Mouse (Mus musculus) liver, embryonic 15.5 days (tissue): Measurements from ENCODE around the gene Atp13a2. TPM values are rescaled to one million over a fixed set of nuclear protein-coding genes. Genes with fewer than 3 reads are reported as not detected.

Experiments used
- ATAC-seq: fragments of 200-750 bp; cut with Nextera tagmentation; 2 replicates; pipeline ENCODE4 v1.8.0; 2017; ENCODE audit warnings: moderate number of reproducible peaks, mild to moderate bottlenecking, moderate library complexity; ENCODE audit not compliant: insufficient read depth
- H3K27ac ChIP-seq: fragments of 300-500 bp; sonication (generic); replicated peaks from 2 replicates; pipeline ENCODE4 v1.5.1; 2015; ENCODE audit warnings: mild to moderate bottlenecking, inconsistent platforms
- H3K27me3 ChIP-seq: fragments of 300-500 bp; sonication (generic); 2 replicates; pipeline ENCODE4 v1.6.1; 2015; ENCODE audit warnings: mild to moderate bottlenecking, inconsistent platforms
- H3K36me3 ChIP-seq: fragments of 300-500 bp; sonication (generic); replicated peaks from 2 replicates; pipeline ENCODE4 v1.6.1; 2015; ENCODE audit warnings: moderate library complexity, mild to moderate bottlenecking, inconsistent platforms
- H3K4me1 ChIP-seq: fragments of 300-500 bp; sonication (generic); replicated peaks from 2 replicates; pipeline ENCODE4 v1.6.1; 2015; ENCODE audit warnings: inconsistent platforms
- H3K4me2 ChIP-seq: fragments of 300-500 bp; sonication (generic); 2 replicates; pipeline ENCODE4 v1.6.1; 2015; ENCODE audit warnings: moderate library complexity, mild to moderate bottlenecking, inconsistent platforms
- H3K4me3 ChIP-seq: fragments of 300-500 bp; sonication (generic); replicated peaks from 2 replicates; pipeline ENCODE4 v1.5.1; 2015; ENCODE audit warnings: mild to moderate bottlenecking, inconsistent platforms
- H3K9ac ChIP-seq: fragments of 300-500 bp; sonication (generic); 2 replicates; pipeline ENCODE4 v1.6.1; 2015; ENCODE audit warnings: moderate library complexity, mild to moderate bottlenecking, inconsistent platforms
- H3K9me3 ChIP-seq: fragments of 300-500 bp; sonication (generic); replicated peaks from 2 replicates; pipeline ENCODE4 v1.6.1; 2016; ENCODE audit warnings: inconsistent platforms
- WGBS: fragments of 180-500 bp; shearing (Covaris S2); methylation state at CpG from one replicate; pipeline ENCODE4 v1.1.7; 2015; ENCODE audit warnings: mixed read lengths; ENCODE audit not compliant: insufficient replicate concordance; 5-methylcytosine and 5-hydroxymethylcytosine counted together
- polyA plus RNA-seq: library from polyadenylated mRNA; unstranded; fragments of >200 nt; fragmentation: Nextera tagmentation; extraction: Ambion mirVana; gene quantifications from 2 replicates; pipeline ENCODE4 v1.2.1, GENCODE M21; 2015

The Atp13a2 gene
- polyA plus RNA-seq, 1 experiment from 2014 or later, result 17.4 TPM

- Histone ChIP-seq H3K36me3 (no peaks in the 10 kb centered on the region), H3K27ac (no peak overlapping the region), H3K9me3 (no peaks in the 10 kb centered on the region), H3K9ac (no peak overlapping the region), H3K4me3 (no peak overlapping the region), H3K4me2 (no peak overlapping the region), H3K4me1 (no peaks in the 10 kb centered on the region; the same call in 1 of the 2 replicates), H3K27me3 (peaks cover 21% of the 10 kb centered on the region)
- WGBS, result 59% methylated on average over 9 of the region's 9 CpGs
- ATAC-seq, result no peak
These were observed 29.6 kb downstream of the Atp13a2 start for GRCm38 (mm10) chr4:141016311-141016710.

- H3K4me3 ChIP-seq, result no peak overlapping the region
- H3K27ac ChIP-seq, result no peak overlapping the region
- H3K9ac ChIP-seq, result no peak overlapping the region
- no peaks in the 10 kb centered on the region; the same call in 1 of the 2 replicates for H3K4me1 ChIP-seq
- no peaks in the 10 kb centered on the region for H3K9me3 ChIP-seq
- WGBS, result 82% methylated on average over 29 of the region's 29 CpGs
- H3K36me3 ChIP-seq, result no peaks in the 10 kb centered on the region
- no peak for ATAC-seq
- H3K27me3 ChIP-seq, result peaks cover 5% of the 10 kb centered on the region; the same call in 1 of the 2 replicates
- H3K4me2 ChIP-seq, result no peak overlapping the region
These were observed 31.2 kb downstream of the Atp13a2 start for GRCm38 (mm10) chr4:141017657-141018436.

- Histone ChIP-seq H3K4me3 (no peak overlapping the region), H3K4me1 (no peaks in the 10 kb centered on the region; the same call in 1 of the 2 replicates), H3K27me3 (no peaks in the 10 kb centered on the region), H3K27ac (no peak overlapping the region), H3K9ac (no peak overlapping the region), H3K36me3 (no peaks in the 10 kb centered on the region), H3K4me2 (no peak overlapping the region), H3K9me3 (no peaks in the 10 kb centered on the region)
- no peak for ATAC-seq
- 82% methylated on average over 17 of the region's 17 CpGs for WGBS
These were observed 33.5 kb downstream of the Atp13a2 start for GRCm38 (mm10) chr4:141020220-141020619.

GRCm38 (mm10) chr4:141020811-141021613 lies 34.3 kb downstream of the Atp13a2 start:
- H3K4me1 ChIP-seq, result no peaks in the 10 kb centered on the region
- no peaks in the 10 kb centered on the region for H3K27me3 ChIP-seq
- no peak overlapping the region for H3K27ac ChIP-seq
- no peak overlapping the region for H3K4me2 ChIP-seq
- no peak overlapping the region for H3K9ac ChIP-seq
- WGBS, result 61% methylated on average over 14 of the region's 14 CpGs
- H3K9me3 ChIP-seq, result no peaks in the 10 kb centered on the region
- H3K4me3 ChIP-seq, result no peak overlapping the region
- no peaks in the 10 kb centered on the region for H3K36me3 ChIP-seq
- no peak for ATAC-seq

- 74% methylated on average over 11 of the region's 11 CpGs for WGBS
- no peak overlapping the region for H3K4me3 ChIP-seq
- no peaks in the 10 kb centered on the region for H3K9me3 ChIP-seq
- no peak overlapping the region for H3K9ac ChIP-seq
- H3K27me3 ChIP-seq, result no peaks in the 10 kb centered on the region
- H3K4me2 ChIP-seq, result no peak overlapping the region
- no peaks in the 10 kb centered on the region for H3K36me3 ChIP-seq
- ATAC-seq, result no peak
- no peak overlapping the region for H3K27ac ChIP-seq
- no peaks in the 10 kb centered on the region for H3K4me1 ChIP-seq
These were observed 34.9 kb downstream of the Atp13a2 start for GRCm38 (mm10) chr4:141021614-141021929.

GRCm38 (mm10) chr4:141024052-141024451 lies 37.4 kb downstream of the Atp13a2 start:
- no peaks in the 10 kb centered on the region for H3K9me3 ChIP-seq
- ATAC-seq, result no peak
- H3K4me1 ChIP-seq, result no peaks in the 10 kb centered on the region
- no peaks in the 10 kb centered on the region for H3K27me3 ChIP-seq
- 55% methylated on average over 9 of the region's 9 CpGs for WGBS
- H3K36me3 ChIP-seq, result no peaks in the 10 kb centered on the region
- no peak overlapping the region for H3K9ac ChIP-seq
- H3K4me2 ChIP-seq, result no peak overlapping the region
- H3K27ac ChIP-seq, result no peak overlapping the region
- no peak overlapping the region for H3K4me3 ChIP-seq

GRCm38 (mm10) chr4:141024992-141025391 lies 38.3 kb downstream of the Atp13a2 start:
- Histone ChIP-seq H3K4me2 (no peak overlapping the region; the same call in 1 of the 2 replicates), H3K9me3 (no peaks in the 10 kb centered on the region), H3K27me3 (no peaks in the 10 kb centered on the region), H3K9ac (no peak overlapping the region), H3K4me3 (no peak overlapping the region), H3K27ac (no peak overlapping the region), H3K4me1 (no peaks in the 10 kb centered on the region), H3K36me3 (no peaks in the 10 kb centered on the region)
- ATAC-seq, result no peak
- WGBS, result 72% methylated on average over 27 of the region's 27 CpGs

GRCm38 (mm10) chr4:141030541-141031206 lies 44.0 kb downstream of the Atp13a2 start:
- Histone ChIP-seq H3K27ac (no peak overlapping the region), H3K27me3 (no peaks in the 10 kb centered on the region), H3K9ac (no peak overlapping the region), H3K4me1 (peaks cover 22% of the 10 kb centered on the region; the same call in 1 of the 2 replicates), H3K4me3 (no peak overlapping the region), H3K9me3 (no peaks in the 10 kb centered on the region), H3K4me2 (no peak overlapping the region), H3K36me3 (no peaks in the 10 kb centered on the region)
- 78% methylated on average over 18 of the region's 18 CpGs for WGBS
- ATAC-seq, result no peak

- Histone ChIP-seq H3K4me2 (no peak overlapping the region), H3K4me1 (peaks cover 22% of the 10 kb centered on the region; the same call in 1 of the 2 replicates), H3K4me3 (no peak overlapping the region), H3K36me3 (no peaks in the 10 kb centered on the region), H3K9ac (no peak overlapping the region), H3K27ac (no peak overlapping the region), H3K27me3 (no peaks in the 10 kb centered on the region), H3K9me3 (no peaks in the 10 kb centered on the region)
- ATAC-seq, result no peak
- WGBS, result 5% methylated on average over 6 of the region's 6 CpGs
These were observed 45.1 kb downstream of the Atp13a2 start for GRCm38 (mm10) chr4:141031733-141032132.

- Histone ChIP-seq H3K36me3 (no peaks in the 10 kb centered on the region), H3K27me3 (no peaks in the 10 kb centered on the region), H3K9me3 (no peaks in the 10 kb centered on the region), H3K4me2 (no peak overlapping the region), H3K4me1 (peaks cover 22% of the 10 kb centered on the region; the same call in 1 of the 2 replicates), H3K27ac (no peak overlapping the region), H3K9ac (no peak overlapping the region), H3K4me3 (no peak overlapping the region)
- ATAC-seq, result no peak
- WGBS, result 72% methylated on average over 27 of the region's 27 CpGs
These were observed 47.2 kb downstream of the Atp13a2 start for GRCm38 (mm10) chr4:141033606-141034549.
